Mouse (Mus musculus) neural tube, embryonic 13.5 days (tissue): ENCODE results near the gene Adck1. TPM values are rescaled to one million over a fixed set of nuclear protein-coding genes. Genes with fewer than 3 reads are reported as not detected.

ENCODE experiments used
- ATAC-seq: fragments of 200-750 bp; cut with Nextera tagmentation; 2 replicates; pipeline ENCODE4 v1.8.0; 2017; ENCODE audit warnings: low read depth, mild to moderate bottlenecking, moderate TSS enrichment, moderate library complexity
- H3K27ac ChIP-seq: fragments of 300-500 bp; sonication (generic); replicated peaks from 2 replicates; pipeline ENCODE4 v1.5.1; 2015; ENCODE audit warnings: moderate library complexity, mild to moderate bottlenecking, inconsistent platforms
- H3K27me3 ChIP-seq: fragments of 300-500 bp; sonication (generic); 2 replicates; pipeline ENCODE4 v1.6.1; 2015; ENCODE audit warnings: mild to moderate bottlenecking, inconsistent platforms
- H3K36me3 ChIP-seq: fragments of 300-500 bp; sonication (generic); 2 replicates; pipeline ENCODE4 v1.6.1; 2015; ENCODE audit warnings: mild to moderate bottlenecking, inconsistent platforms
- H3K4me1 ChIP-seq: fragments of 300-500 bp; sonication (generic); replicated peaks from 2 replicates; pipeline ENCODE4 v1.6.1; 2015; ENCODE audit warnings: inconsistent platforms
- H3K4me2 ChIP-seq: fragments of 300-500 bp; sonication (generic); 2 replicates; pipeline ENCODE4 v1.6.1; 2015; ENCODE audit warnings: inconsistent platforms, mild to moderate bottlenecking, moderate library complexity
- H3K4me3 ChIP-seq: fragments of 300-500 bp; sonication (generic); 2 replicates; pipeline ENCODE4 v1.5.1; 2015; ENCODE audit warnings: mild to moderate bottlenecking, inconsistent platforms
- H3K9ac ChIP-seq: fragments of 300-500 bp; sonication (generic); 2 replicates; pipeline ENCODE4 v1.6.1; 2015; ENCODE audit warnings: moderate library complexity, mild to moderate bottlenecking, inconsistent platforms
- H3K9me3 ChIP-seq: fragments of 300-500 bp; sonication (generic); 2 replicates; pipeline ENCODE4 v1.6.1; 2016; ENCODE audit warnings: inconsistent platforms
- WGBS: fragments of 180-500 bp; shearing (Covaris S2); methylation state at CpG from one replicate; pipeline ENCODE4 v1.1.7; 2015; 5-methylcytosine and 5-hydroxymethylcytosine counted together
- polyA plus RNA-seq: library from polyadenylated mRNA; unstranded; fragments of >200 nt; fragmentation: Nextera tagmentation; extraction: Ambion mirVana; gene quantifications from 2 replicates; pipeline ENCODE4 v1.2.1, GENCODE M21; 2015

Adck1 gene
- polyA plus RNA-seq, 1 experiment from 2014 or later, result 26.3 TPM

DNA sequence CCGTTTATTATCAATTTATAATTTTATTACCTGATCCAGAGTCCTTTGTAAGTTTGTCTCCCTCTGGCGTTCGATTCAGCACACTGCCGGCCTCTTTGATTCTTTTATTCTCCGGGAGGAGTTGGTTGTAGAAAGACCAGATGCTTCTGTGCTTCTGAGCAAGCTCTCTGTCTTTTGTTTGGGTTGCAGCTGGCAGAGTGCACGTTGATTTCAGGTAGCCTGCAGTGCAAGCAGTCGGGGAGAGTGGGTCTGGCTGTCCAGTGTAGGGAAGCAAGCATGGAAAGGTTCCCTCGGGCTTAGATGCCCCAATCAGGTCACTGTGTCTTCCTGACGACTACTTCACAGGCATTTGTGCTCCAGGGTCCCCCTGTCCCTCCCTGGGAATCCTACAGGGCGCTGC, 16.5 kb downstream of the Adck1 start:
- no peak overlapping the region for H3K27ac ChIP-seq
- ATAC-seq, result no peak

DNA sequence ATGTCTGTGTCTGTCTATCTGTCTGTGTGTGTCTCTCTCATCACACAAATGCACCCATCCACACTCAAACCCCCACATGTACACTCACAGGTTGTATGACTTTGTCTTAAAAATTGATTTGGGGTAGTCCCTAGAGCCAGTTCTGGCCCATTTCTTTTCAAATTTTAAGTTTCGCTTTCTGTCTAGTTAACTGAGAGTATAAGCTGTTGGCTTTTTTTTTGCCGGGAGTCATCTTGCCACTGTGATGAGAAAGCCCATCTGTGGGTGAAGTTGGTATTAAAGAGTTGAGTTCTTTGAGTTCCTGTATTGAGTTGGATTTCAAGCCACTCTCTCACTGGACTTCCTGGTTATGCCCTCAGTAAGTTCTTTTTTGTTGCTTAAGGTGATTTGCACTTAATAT, 17.9 kb downstream of the Adck1 start:
- Histone ChIP-seq H3K9ac (no peak overlapping the region), H3K4me1 (peaks cover 4% of the 10 kb centered on the region; the same call in 1 of the 2 replicates), H3K4me2 (no peak overlapping the region), H3K36me3 (peaks cover 6% of the 10 kb centered on the region), H3K27me3 (no peaks in the 10 kb centered on the region), H3K9me3 (no peaks in the 10 kb centered on the region), H3K4me3 (no peak overlapping the region), H3K27ac (no peak overlapping the region)
- 92% methylated on average over 2 of the region's 2 CpGs for WGBS
- ATAC-seq, result no peak

More for the DNA sequence above, 16.5 kb downstream of the Adck1 start:
- 0 out of 2 replicates have a peak overlapping the region, but pooled peaks have one; percentile 45 for H3K9ac ChIP-seq
- no peaks in the 10 kb centered on the region for H3K9me3 ChIP-seq
- H3K36me3 ChIP-seq, result peaks cover 6% of the 10 kb centered on the region
- 30% methylated on average over 10 of the region's 10 CpGs for WGBS
- H3K27me3 ChIP-seq, result no peaks in the 10 kb centered on the region
- H3K4me2 ChIP-seq, result no peak overlapping the region
- peaks cover 7% of the 10 kb centered on the region; the same call in 1 of the 2 replicates for H3K4me1 ChIP-seq
- no peak overlapping the region for H3K4me3 ChIP-seq

- H3K36me3 ChIP-seq, result 0 out of 2 replicates have a peak, but pooled peaks cover 2% of the 10 kb centered on the region
- H3K27ac ChIP-seq, result no peak overlapping the region
- no peaks in the 10 kb centered on the region for H3K27me3 ChIP-seq
- H3K4me3 ChIP-seq, result no peak overlapping the region
- no peak overlapping the region for H3K9ac ChIP-seq
- 0 out of 2 replicates have a peak, but pooled peaks cover 5% of the 10 kb centered on the region for H3K4me1 ChIP-seq
- WGBS, result 52% methylated on average over 6 of the region's 6 CpGs
- H3K9me3 ChIP-seq, result no peaks in the 10 kb centered on the region
- H3K4me2 ChIP-seq, result no peak overlapping the region
- ATAC-seq, result peak; percentile 27; the same call in 1 of the 2 replicates
Measured at GRCm38 (mm10) chr12:88388832-88389231, 28.5 kb downstream of the Adck1 start.

DNA sequence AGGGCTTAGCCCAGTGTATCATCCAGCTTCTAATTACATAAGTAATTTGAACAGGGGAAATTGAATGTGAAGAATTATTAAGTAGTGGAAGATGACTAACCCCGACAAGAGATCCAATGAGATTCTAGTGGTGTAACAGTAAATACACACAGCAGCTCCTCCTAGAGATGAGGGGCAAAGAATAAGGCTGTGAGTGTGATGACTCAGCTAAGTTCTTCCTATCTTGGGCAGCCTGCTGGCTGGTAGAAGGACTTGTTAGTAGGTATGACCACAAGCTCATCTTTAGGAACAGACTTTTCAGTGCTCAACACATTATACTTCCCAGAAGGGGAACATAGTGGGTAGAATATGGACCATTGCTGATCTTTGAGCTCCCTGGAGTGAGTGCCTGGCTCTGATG, 38.3 kb downstream of the Adck1 start:
- no peak overlapping the region for H3K4me2 ChIP-seq
- no peak overlapping the region for H3K27ac ChIP-seq
- no peaks in the 10 kb centered on the region for H3K9me3 ChIP-seq
- ATAC-seq, result no peak
- no peaks in the 10 kb centered on the region; the same call in 1 of the 2 replicates for H3K4me1 ChIP-seq
- WGBS, result 88% methylated on average over 1 of the region's 1 CpGs
- no peaks in the 10 kb centered on the region for H3K27me3 ChIP-seq
- no peak overlapping the region for H3K4me3 ChIP-seq
- no peaks in the 10 kb centered on the region for H3K36me3 ChIP-seq
- H3K9ac ChIP-seq, result no peak overlapping the region

GRCm38 (mm10) chr12:88403541-88403940, 43.2 kb downstream of the Adck1 start:
- no peaks in the 10 kb centered on the region for H3K9me3 ChIP-seq
- no peak overlapping the region for H3K9ac ChIP-seq
- no peaks in the 10 kb centered on the region for H3K27me3 ChIP-seq
- no peak for ATAC-seq
- no peak overlapping the region for H3K4me2 ChIP-seq
- H3K4me1 ChIP-seq, result peaks cover 9% of the 10 kb centered on the region
- 0 out of 2 replicates have a peak, but pooled peaks cover 4% of the 10 kb centered on the region for H3K36me3 ChIP-seq
- H3K27ac ChIP-seq, result no peak overlapping the region
- H3K4me3 ChIP-seq, result no peak overlapping the region
- 57% methylated on average over 5 of the region's 5 CpGs for WGBS

DNA sequence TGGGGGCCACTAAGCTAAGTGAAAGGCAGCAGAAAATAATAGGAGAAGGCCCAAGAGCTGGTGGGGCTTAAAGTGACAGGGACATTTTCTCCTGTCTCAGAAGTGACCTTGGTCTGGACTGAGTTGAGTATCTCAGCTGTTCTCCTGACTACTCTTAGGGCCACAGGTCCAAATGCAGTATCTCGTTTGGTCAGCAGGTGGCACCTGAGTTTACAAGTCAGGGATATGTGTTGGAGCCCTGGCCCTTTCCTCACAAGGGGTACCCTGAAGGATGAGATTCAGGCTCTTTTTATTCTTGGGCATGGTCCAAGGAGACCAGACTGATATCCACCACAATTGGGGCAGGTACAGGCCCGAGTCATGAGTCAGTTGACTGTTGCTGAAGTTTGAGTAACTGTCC, 44.8 kb downstream of the Adck1 start:
- H3K4me1 ChIP-seq, result peaks cover 19% of the 10 kb centered on the region
- H3K9ac ChIP-seq, result no peak overlapping the region
- H3K4me3 ChIP-seq, result no peak overlapping the region
- H3K9me3 ChIP-seq, result no peaks in the 10 kb centered on the region
- H3K36me3 ChIP-seq, result peaks cover 4% of the 10 kb centered on the region; the same call in 1 of the 2 replicates
- no peak overlapping the region for H3K4me2 ChIP-seq
- no peaks in the 10 kb centered on the region for H3K27me3 ChIP-seq
- peak; percentile 41; the same call in 1 of the 2 replicates for ATAC-seq
- H3K27ac ChIP-seq, result no peak overlapping the region
- 36% methylated on average over 2 of the region's 2 CpGs for WGBS

GRCm38 (mm10) chr12:88407996-88408322, 47.6 kb downstream of the Adck1 start:
- 92% methylated on average over 4 of the region's 4 CpGs for WGBS
- peaks cover 19% of the 10 kb centered on the region for H3K4me1 ChIP-seq
- peaks cover 21% of the 10 kb centered on the region for H3K36me3 ChIP-seq
- no peak overlapping the region for H3K27ac ChIP-seq
- no peak overlapping the region for H3K4me2 ChIP-seq
- H3K4me3 ChIP-seq, result no peak overlapping the region
- H3K9ac ChIP-seq, result no peak overlapping the region
- H3K27me3 ChIP-seq, result no peaks in the 10 kb centered on the region
- no peak for ATAC-seq
- H3K9me3 ChIP-seq, result no peaks in the 10 kb centered on the region

- no peaks in the 10 kb centered on the region for H3K9me3 ChIP-seq
- peaks cover 23% of the 10 kb centered on the region for H3K36me3 ChIP-seq
- H3K4me1 ChIP-seq, result peaks cover 19% of the 10 kb centered on the region
- H3K27me3 ChIP-seq, result no peaks in the 10 kb centered on the region
- H3K9ac ChIP-seq, result no peak overlapping the region
- H3K4me2 ChIP-seq, result no peak overlapping the region
- WGBS, result 38% methylated on average over 11 of the region's 11 CpGs
- no peak; the same call in 1 of the 2 replicates for ATAC-seq
- no peak overlapping the region for H3K4me3 ChIP-seq
- no peak overlapping the region for H3K27ac ChIP-seq
Measured at GRCm38 (mm10) chr12:88408323-88409047, 48.1 kb downstream of the Adck1 start.

- H3K4me2 ChIP-seq, result no peak overlapping the region
- no peak overlapping the region for H3K27ac ChIP-seq
- no peaks in the 10 kb centered on the region for H3K9me3 ChIP-seq
- ATAC-seq, result no peak
- peaks cover 19% of the 10 kb centered on the region for H3K4me1 ChIP-seq
- H3K4me3 ChIP-seq, result no peak overlapping the region
- H3K9ac ChIP-seq, result no peak overlapping the region
- H3K36me3 ChIP-seq, result peaks cover 18% of the 10 kb centered on the region
- no peaks in the 10 kb centered on the region for H3K27me3 ChIP-seq
- 100% methylated on average over 1 of the region's 1 CpGs for WGBS
Measured at GRCm38 (mm10) chr12:88413239-88413638, 52.9 kb downstream of the Adck1 start.

DNA sequence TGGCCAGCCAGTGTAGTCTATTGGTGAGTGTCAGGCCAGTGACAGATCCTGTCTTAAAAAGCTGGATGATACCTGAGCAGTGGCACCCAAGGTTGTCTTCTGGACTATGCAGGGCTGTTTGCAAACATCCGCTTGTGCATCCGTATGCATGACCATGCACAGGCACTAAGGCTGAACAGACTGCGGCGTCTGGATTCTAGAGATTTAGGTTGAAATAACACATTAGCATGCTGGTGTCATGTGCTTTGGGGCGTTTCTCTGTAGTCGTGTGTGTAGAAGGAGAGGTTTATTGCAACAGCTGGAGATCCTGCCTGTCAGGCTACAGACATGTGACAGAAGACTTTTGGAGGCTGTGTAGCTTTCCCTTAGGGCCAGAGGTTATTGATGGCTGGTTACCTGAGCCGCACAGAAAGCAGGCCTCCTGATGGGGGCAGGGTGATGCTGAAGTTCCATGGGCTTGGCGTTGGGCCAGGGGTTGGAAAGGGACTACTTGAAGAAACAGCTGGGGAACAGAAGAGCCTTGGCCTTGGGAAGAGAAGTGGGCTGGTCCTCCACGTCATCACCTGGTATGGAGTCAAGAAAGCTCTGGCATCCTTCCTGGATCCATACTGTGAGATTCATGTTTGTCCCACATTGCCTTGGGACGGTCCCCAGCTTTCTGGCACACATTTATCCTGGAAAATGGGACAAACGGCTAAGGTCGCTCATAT, 59.7 kb downstream of the Adck1 start:
- H3K4me1 ChIP-seq, result peaks cover 18% of the 10 kb centered on the region
- no peak overlapping the region for H3K9ac ChIP-seq
- H3K4me3 ChIP-seq, result no peak overlapping the region
- peak overlapping the region; percentile 40; the same call in 1 of the 2 replicates for H3K27ac ChIP-seq
- H3K27me3 ChIP-seq, result no peaks in the 10 kb centered on the region
- no peaks in the 10 kb centered on the region for H3K36me3 ChIP-seq
- ATAC-seq, result peak; percentile 52; the same call in 1 of the 2 replicates
- whole genome bisulfite sequencing, result 62% methylated on average over 12 of the region's 12 CpGs
- no peaks in the 10 kb centered on the region for H3K9me3 ChIP-seq
- no peak overlapping the region for H3K4me2 ChIP-seq

DNA sequence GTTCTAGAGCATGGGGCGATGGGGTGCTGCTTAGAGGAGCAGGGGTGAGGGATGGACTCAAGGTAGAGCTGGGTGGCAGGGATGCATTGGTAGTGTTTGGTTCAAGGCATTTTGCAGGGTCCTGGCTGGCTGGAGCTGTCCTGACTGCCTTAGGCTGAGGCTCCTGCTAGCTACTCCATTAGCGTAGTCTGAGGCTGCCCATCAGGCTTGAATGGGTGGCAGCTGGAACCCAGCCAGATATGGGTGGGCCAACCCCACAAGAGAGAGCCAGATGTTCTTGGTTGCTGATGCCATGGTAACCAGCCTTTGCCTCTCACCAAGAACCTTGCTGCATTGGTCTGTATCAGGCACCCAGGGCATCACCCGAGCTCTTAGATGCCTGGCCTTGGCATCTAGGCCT, 66.6 kb downstream of the Adck1 start:
- WGBS, result 79% methylated on average over 3 of the region's 3 CpGs
- Histone ChIP-seq H3K27ac (no peak overlapping the region), H3K27me3 (no peaks in the 10 kb centered on the region), H3K36me3 (peaks cover 8% of the 10 kb centered on the region; the same call in 1 of the 2 replicates), H3K4me1 (peaks cover 22% of the 10 kb centered on the region), H3K9me3 (no peaks in the 10 kb centered on the region), H3K4me3 (no peak overlapping the region), H3K4me2 (no peak overlapping the region), H3K9ac (no peak overlapping the region)
- ATAC-seq, result 0 out of 2 replicates have a peak, but pooled peaks have one; percentile 28

DNA sequence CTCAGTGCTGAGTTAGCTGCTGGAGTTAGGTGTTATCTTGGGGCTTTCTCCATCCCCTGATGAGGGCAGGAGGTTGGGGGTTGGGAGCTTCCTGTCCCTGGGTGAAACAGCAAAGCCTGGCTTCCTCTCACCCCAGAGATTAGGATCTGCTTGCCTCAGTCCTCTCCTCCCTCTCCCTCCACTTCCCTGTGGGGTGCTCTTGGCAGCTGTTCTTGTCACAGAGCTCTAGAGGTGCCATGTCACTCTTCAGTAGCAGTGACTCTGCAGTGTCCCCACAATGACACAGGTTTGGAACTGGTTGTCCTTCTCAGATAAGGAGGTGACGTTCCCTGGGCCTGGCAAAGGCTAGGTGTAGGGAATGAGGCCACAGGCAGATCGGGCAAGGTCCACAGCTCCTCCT, 68.4 kb downstream of the Adck1 start:
- no peaks in the 10 kb centered on the region for H3K9me3 ChIP-seq
- 0 out of 2 replicates have a peak, but pooled peaks have one; percentile 32 for ATAC-seq
- H3K4me1 ChIP-seq, result peaks cover 22% of the 10 kb centered on the region
- H3K36me3 ChIP-seq, result peaks cover 8% of the 10 kb centered on the region; the same call in 1 of the 2 replicates
- H3K27ac ChIP-seq, result no peak overlapping the region
- H3K9ac ChIP-seq, result no peak overlapping the region
- 91% methylated on average over 2 of the region's 2 CpGs for WGBS
- no peaks in the 10 kb centered on the region for H3K27me3 ChIP-seq
- no peak overlapping the region for H3K4me3 ChIP-seq
- H3K4me2 ChIP-seq, result no peak overlapping the region
